Mouse (Mus musculus): ENCODE measurements around the gene Ubd. TPM values are rescaled to one million over a fixed set of nuclear protein-coding genes. Genes with fewer than 3 reads are reported as not detected.

Ubd gene
- polyA plus RNA-seq (2016; fragmentation: Nextera tagmentation; extraction: Ambion mirVana): not detected in 2 replicates

DNA sequence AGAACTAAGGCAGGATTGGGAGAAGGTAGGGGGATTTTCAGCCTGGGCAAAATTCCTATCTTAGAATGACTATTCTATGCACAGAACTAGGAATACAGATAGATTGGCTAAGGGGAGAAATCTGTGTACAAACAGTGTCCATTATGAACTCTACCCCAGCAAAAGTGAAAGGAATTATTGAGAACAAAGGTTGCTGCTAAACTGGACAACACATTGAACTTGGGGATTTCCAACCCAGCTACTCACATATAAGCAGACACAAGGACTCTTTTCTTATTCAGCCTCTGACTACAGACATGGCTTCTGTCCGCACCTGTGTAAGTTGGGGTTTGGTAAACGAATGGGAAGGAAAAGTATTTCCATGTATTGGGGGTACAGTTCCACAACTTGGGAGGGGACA, at the start of gene Ubd:
TSS of gene Ubd (plus strand) at position 237 of the 400 bp plus-strand sequence.
- Histone ChIP-seq H3K27me3 (peaks cover 39% of the 10 kb centered on the region), H3K4me1 (peaks cover 12% of the 10 kb centered on the region), H3K4me3 (replicated peaks) (no peak within 1 kb of the TSS), H3K27ac (no peak within 1 kb of the TSS), H3K9ac (no peak within 1 kb of the TSS), H3K4me2 (no peak within 1 kb of the TSS), H3K9me3 (no peaks in the 10 kb centered on the region), H3K36me3 (replicated peaks) (no peaks in the 10 kb centered on the region)
- ATAC-seq (ENCODE audit: low FRiP score): no peak
- WGBS: 77% methylated on average over 2 of the region's 2 CpGs

DNA sequence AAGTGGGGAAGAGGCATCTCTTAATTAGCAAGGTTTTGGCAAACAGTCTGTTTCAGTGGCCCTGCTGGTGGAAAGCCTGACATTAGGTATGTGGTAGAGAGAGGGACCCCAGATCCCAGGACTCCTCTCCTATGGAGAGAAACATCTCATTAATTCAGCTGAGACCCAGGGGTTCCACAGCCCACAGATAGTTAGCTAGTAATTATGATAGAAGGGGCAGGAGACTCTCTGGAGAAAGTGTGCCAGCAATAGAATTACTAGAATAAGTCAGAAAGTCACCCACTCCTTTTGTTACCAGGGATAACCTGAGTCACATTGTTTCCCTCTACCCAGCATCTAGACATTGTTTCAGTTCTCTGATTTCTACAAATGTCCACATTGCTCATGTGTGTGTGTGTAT, 32.3 kb upstream of the Ubd start, which contains the start of gene Olfr93:
TSS of gene Olfr93 (minus strand) at position 101 of the 400 bp plus-strand sequence.
- no peak within 1 kb of the TSS for H3K4me3 ChIP-seq (replicated peaks)
- H3K4me1 ChIP-seq: no peaks in the 10 kb centered on the region
- H3K9ac ChIP-seq: no peak within 1 kb of the TSS
- no peak within 1 kb of the TSS for H3K27ac ChIP-seq
- H3K36me3 ChIP-seq (replicated peaks): no peaks in the 10 kb centered on the region
- H3K27me3 ChIP-seq: no peaks in the 10 kb centered on the region
- H3K9me3 ChIP-seq: no peaks in the 10 kb centered on the region
- H3K4me2 ChIP-seq: no peak within 1 kb of the TSS
- no peak for ATAC-seq (ENCODE audit: low FRiP score)

DNA sequence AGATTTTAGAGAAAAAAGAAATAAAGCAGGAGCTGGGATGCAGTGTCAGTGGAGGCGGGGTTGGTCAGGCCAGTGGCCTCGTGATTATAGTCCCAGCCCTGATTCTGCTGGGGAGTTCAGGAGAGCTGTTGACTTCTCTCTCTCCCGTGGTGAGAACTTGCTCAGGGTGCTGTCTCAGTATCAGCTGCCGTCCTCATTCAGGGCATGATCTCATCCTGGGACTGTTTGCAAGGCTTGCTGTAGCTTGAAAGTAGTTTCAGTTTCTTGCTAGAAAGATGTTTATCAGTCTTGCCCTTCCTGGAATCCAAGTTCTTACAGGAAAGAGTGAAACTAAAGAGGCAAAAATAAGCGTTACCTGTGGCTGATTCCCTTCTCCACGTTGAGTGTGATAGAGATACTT, 8.2 kb upstream of the Ubd start:
- H3K4me3 ChIP-seq (replicated peaks): no peak overlapping the region
- no peaks in the 10 kb centered on the region for H3K27me3 ChIP-seq
- 57% methylated on average over 6 of the region's 6 CpGs for WGBS
- no peak overlapping the region for H3K27ac ChIP-seq
- H3K4me2 ChIP-seq: no peak overlapping the region
- no peak for ATAC-seq (ENCODE audit: low FRiP score)
- no peaks in the 10 kb centered on the region for H3K9me3 ChIP-seq
- no peaks in the 10 kb centered on the region for H3K4me1 ChIP-seq
- H3K9ac ChIP-seq: no peak overlapping the region
- no peaks in the 10 kb centered on the region for H3K36me3 ChIP-seq (replicated peaks)

DNA sequence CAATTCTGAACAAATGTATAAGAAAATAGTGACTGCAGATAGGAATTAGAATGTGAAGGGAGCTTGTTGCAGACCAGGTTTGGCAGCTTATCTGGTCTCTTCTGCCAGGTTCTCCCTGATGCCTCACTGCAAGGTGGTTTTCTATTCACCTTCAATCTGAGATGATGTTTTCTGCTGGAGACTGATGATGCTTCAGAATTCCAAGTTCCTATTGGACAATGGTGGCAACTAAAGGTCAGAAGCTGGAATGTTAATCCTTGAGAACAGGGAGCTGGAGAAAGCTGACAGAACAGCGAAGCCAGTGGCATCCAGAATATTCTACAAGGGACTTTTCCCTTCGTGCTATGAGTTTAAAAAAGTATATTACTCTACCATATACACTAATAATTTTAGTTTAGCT, 3.0 kb upstream of the Ubd start:
- no peak for ATAC-seq (ENCODE audit: low FRiP score)
- Histone ChIP-seq H3K36me3 (replicated peaks) (no peaks in the 10 kb centered on the region), H3K9me3 (no peaks in the 10 kb centered on the region), H3K9ac (no peak overlapping the region), H3K4me2 (no peak overlapping the region), H3K4me1 (no peaks in the 10 kb centered on the region), H3K27ac (no peak overlapping the region), H3K4me3 (replicated peaks) (no peak overlapping the region), H3K27me3 (peaks cover 10% of the 10 kb centered on the region)
- 29% methylated on average over 2 of the region's 2 CpGs for WGBS

DNA sequence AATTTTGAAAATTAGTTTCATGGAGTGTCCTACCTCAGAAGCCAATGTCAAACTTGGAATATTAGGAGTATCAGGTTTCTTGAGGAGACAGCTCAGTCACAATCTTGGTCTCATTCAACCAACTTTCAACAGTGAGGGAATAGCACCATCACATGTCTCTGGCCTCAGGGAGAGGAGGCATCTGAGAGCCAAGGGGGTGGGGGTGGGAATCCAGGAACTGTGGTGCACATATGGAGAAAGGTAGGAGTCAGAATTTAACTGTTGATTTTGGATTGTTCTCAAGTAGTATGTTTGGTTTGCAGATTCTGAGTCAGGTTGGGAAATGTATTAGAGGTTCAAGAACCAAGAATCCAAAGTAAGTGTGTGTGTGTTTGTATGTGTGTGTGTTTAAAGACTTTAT, 660 bp upstream of the Ubd start:
- H3K4me1 ChIP-seq: peaks cover 12% of the 10 kb centered on the region
- no peaks in the 10 kb centered on the region for H3K9me3 ChIP-seq
- no peaks in the 10 kb centered on the region for H3K36me3 ChIP-seq (replicated peaks)
- H3K9ac ChIP-seq: no peak overlapping the region
- H3K27me3 ChIP-seq: peaks cover 33% of the 10 kb centered on the region
- no peak for ATAC-seq (ENCODE audit: low FRiP score)
- H3K4me2 ChIP-seq: no peak overlapping the region
- H3K4me3 ChIP-seq (replicated peaks): no peak overlapping the region
- no peak overlapping the region for H3K27ac ChIP-seq

DNA sequence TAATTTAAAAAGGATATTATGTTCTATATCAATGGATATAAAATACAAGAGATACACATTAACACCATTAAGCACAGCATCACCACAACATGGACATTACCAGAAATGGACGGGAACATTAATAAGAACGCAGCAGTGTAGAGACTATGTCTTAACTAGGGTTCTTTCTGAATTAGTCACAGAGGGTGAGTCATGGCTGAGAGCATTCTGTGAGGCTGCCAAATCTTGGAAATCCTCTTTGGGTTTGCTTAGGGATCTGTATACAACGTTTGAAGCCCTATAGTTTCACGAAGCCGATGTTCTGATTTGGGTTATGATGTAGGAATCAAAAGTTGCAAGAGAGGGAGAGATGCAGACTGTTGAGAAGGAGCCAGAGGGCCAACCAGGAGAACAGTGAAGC, 1.1 kb downstream of the Ubd start:
- Histone ChIP-seq H3K9me3 (no peaks in the 10 kb centered on the region), H3K9ac (no peak overlapping the region), H3K4me1 (peaks cover 12% of the 10 kb centered on the region), H3K4me3 (replicated peaks) (no peak overlapping the region), H3K36me3 (replicated peaks) (no peaks in the 10 kb centered on the region), H3K27me3 (peaks cover 41% of the 10 kb centered on the region), H3K4me2 (no peak overlapping the region), H3K27ac (no peak overlapping the region)
- no peak for ATAC-seq (ENCODE audit: low FRiP score)
- WGBS: 96% methylated on average over 5 of the region's 5 CpGs

DNA sequence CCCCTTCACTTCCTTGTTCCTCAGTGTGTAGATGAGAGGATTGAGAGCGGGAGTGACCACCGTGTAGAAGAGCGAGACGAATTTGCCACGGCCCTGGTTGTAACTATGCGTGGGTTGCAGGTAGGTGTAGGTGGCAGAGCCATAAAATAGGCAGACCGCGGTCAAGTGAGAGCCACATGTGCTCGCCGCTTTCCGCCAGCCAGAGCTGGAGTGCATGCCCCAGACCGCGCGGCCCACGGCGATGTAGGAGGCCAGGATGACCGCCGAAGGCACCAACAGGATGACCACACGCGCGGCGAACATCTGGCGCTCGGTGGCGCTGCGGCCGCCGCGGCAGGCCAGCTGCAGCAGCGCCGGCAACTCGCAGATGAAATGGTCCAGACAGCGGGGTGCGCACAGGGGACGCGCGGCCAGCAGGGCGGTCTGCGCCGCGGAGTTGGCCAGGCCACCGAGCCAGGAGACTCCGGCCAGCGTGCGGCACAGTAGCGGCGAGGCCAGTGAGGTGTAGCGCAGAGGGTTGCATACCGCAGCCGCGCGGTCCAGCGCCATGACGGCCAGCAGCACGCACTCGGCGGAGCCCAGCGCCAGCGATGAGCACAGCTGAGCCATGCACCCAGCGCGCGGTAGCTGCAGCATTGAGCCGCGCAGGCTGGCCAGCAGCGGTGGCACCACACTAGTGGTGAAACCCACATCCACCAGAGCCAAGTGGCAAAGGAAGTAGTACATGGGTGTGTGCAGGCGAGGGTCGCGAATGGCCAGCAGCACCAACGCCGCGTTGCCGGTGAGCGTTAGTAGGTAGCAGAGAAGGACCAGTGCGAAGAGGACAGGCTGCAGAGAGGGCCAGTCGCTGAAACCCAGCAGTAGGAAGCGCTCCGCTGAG, 3.4 kb downstream of the Ubd start:
- H3K27me3 ChIP-seq: peaks cover 45% of the 10 kb centered on the region
- WGBS: under 1% methylated on average over 77 of the region's 77 CpGs
- peak overlapping the region; percentile 53 for H3K9ac ChIP-seq
- peaks cover 12% of the 10 kb centered on the region for H3K4me1 ChIP-seq
- no peak overlapping the region for H3K27ac ChIP-seq
- no peaks in the 10 kb centered on the region for H3K9me3 ChIP-seq
- ATAC-seq (ENCODE audit: low FRiP score): peak; percentile 92
- H3K4me3 ChIP-seq (replicated peaks): peak overlapping the region; percentile 59
- H3K36me3 ChIP-seq (replicated peaks): no peaks in the 10 kb centered on the region
- H3K4me2 ChIP-seq: peak overlapping the region; percentile 90

DNA sequence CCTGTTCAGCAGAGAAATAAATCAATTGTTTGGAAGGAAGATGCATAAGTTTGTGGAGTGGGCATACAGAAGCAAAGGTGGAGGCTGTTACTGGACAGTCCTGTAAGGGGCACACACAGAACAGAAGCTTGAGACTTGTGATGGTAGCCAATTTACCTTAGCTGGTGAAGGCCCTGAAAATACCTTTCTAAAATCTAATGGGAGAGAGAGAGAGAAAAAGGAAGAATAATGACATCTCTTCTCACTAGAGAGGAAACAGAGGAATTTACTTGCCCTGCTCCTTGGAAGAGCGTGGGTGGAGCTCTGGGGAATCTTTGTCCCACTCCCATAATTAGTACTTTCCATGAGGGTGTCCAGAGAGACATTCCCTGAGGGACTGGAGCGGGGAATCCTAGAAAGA, 7.2 kb downstream of the Ubd start, which contains the start of gene Olfr94:
TSS of gene Olfr94 (minus strand) at position 101 of the 400 bp plus-strand sequence.
- no peak within 1 kb of the TSS for H3K9ac ChIP-seq
- peaks cover 34% of the 10 kb centered on the region for H3K27me3 ChIP-seq
- H3K36me3 ChIP-seq (replicated peaks): no peaks in the 10 kb centered on the region
- no peak within 1 kb of the TSS for H3K4me2 ChIP-seq
- ATAC-seq (ENCODE audit: low FRiP score): no peak
- H3K4me1 ChIP-seq: peaks cover 12% of the 10 kb centered on the region
- H3K9me3 ChIP-seq: no peaks in the 10 kb centered on the region
- no peak within 1 kb of the TSS for H3K4me3 ChIP-seq (replicated peaks)
- H3K27ac ChIP-seq: no peak within 1 kb of the TSS
- WGBS: 82% methylated on average over 2 of the region's 2 CpGs

DNA sequence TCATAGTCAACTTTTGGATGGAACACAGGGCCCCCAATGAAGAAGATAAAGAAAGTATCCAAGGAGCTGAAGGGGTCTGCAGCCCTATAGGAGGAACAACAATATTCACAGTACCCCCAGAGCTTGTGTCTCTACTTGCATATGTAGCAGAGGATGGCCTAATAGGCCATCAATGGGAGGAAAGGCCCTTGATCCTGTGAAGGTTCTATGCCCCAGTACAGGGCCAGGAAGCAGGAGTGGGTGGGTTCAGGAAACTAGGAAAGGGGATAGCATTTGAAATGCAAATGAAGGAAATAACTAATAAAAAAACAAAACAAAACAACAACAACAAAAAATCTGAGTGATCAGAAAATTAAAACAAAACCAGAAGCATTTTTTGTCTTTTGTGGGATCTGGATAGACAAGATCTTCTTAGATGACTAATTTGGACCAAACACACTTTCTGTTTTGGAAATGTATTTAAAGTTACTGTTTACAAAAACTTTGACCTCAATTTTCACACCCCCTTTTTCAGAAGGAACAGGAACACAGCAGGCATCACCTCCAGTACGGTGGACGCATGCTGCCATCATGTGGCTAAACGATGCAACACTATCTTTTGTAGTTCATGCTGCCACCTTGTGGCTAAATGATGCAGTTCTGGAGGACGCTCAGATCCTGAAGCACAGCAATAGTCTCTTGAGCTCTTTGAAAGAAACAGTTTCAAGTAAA, 9.7 kb downstream of the Ubd start:
- Histone ChIP-seq H3K9ac (no peak overlapping the region), H3K4me3 (replicated peaks) (no peak overlapping the region), H3K27ac (no peak overlapping the region), H3K36me3 (replicated peaks) (no peaks in the 10 kb centered on the region), H3K4me2 (no peak overlapping the region), H3K4me1 (no peaks in the 10 kb centered on the region), H3K9me3 (no peaks in the 10 kb centered on the region), H3K27me3 (peaks cover 9% of the 10 kb centered on the region)
- peak; percentile 75 for ATAC-seq (ENCODE audit: low FRiP score)
- under 1% methylated on average over 4 of the region's 4 CpGs for WGBS

DNA sequence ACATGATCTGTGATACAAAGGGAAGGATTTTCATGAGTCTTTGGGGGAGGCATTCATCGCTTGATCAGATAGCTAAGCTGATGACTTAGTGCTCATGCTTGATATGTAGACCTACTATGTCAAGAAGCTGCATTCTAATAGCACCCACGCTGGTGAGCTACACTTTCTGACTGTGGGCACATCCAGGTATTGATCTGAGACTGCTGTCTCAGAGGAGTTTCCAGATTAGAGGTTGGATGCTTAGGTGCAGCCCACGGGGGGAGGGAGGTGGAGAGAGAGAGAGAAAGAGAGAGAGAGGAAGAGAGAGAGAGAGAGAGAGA, 10.2 kb downstream of the Ubd start:
- no peak overlapping the region for H3K9ac ChIP-seq
- H3K4me2 ChIP-seq: no peak overlapping the region
- no peak overlapping the region for H3K4me3 ChIP-seq (replicated peaks)
- H3K27me3 ChIP-seq: peaks cover 5% of the 10 kb centered on the region; the same call in 1 of the 2 replicates
- 32% methylated on average over 3 of the region's 3 CpGs for WGBS
- no peaks in the 10 kb centered on the region for H3K9me3 ChIP-seq
- H3K27ac ChIP-seq: no peak overlapping the region
- no peaks in the 10 kb centered on the region for H3K4me1 ChIP-seq
- peak; percentile 55 for ATAC-seq (ENCODE audit: low FRiP score)
- no peaks in the 10 kb centered on the region for H3K36me3 ChIP-seq (replicated peaks)

DNA sequence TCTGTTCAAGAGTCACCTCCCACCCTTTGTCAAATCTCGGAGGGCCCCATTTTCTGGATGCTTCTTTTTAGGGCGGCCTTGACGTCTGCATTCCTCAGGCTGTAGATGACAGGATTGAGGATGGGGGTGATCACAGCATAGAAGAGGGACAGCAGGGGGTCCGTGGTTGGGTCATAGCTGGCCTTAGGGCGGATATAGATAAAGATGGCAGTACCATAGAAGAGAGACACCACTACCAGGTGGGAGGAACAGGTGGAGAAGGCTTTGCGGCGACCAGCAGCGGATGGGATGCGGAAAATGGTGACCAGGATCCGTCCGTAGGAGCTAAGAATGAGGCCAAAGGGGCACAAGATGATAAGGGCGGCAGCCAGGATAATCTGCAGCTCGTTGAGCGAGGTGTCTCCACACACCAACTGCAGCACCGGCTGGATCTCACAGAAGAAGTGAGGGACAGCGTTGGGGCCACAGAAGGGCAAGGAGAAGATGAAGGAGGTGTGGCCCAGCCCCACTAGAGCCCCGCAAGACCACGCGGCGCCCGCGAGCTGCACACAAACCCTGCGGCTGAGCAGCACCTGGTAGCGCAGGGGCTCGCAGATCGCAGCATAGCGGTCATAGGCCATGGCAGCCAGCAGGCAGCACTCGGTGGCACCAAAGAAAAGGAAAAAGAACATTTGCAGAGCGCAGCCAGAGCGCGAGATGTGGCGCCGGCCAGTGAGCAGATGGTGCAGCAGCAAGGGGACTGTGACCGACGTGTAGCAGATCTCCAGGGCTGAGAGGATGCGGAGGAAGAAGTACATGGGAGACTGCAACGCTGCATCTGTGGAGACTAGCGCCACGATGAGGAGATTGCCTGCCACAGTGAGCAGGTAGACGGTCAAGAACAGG, 17.4 kb downstream of the Ubd start:
- Histone ChIP-seq H3K4me1 (peaks cover 7% of the 10 kb centered on the region), H3K9me3 (no peaks in the 10 kb centered on the region), H3K27ac (no peak overlapping the region), H3K9ac (peak overlapping the region; percentile 17), H3K4me3 (replicated peaks) (peak overlapping the region; percentile 35), H3K4me2 (peak overlapping the region; percentile 64), H3K27me3 (peaks cover 17% of the 10 kb centered on the region), H3K36me3 (replicated peaks) (no peaks in the 10 kb centered on the region)
- 21% methylated on average over 40 of the region's 40 CpGs for WGBS
- no peak for ATAC-seq (ENCODE audit: low FRiP score)

DNA sequence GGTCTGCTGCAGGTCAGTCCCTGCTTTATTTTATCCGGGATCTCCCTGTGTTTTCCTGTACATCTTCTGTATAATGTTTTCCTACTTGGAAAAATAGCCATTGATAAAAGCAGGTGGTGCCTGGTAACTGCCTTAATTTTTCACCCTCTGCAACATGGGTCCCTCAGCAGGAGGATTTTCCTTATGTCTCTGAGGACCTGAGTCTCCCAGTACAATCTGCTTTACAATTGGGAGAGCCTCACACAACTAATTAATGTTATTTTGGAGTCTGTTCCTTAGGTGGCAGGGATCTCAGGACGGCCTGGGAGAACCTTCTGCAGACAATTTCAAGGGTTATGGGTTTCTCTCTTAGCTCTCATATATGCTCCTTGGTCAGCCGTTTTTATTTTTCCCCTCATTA, 19.3 kb downstream of the Ubd start, which contains the start of gene Olfr95:
TSS of gene Olfr95 (minus strand) at position 101 of the 400 bp plus-strand sequence.
- Histone ChIP-seq H3K9ac (no peak within 1 kb of the TSS), H3K4me3 (replicated peaks) (no peak within 1 kb of the TSS), H3K36me3 (replicated peaks) (no peaks in the 10 kb centered on the region), H3K9me3 (0 out of 2 replicates have a peak, but pooled peaks cover 3% of the 10 kb centered on the region), H3K27ac (no peak within 1 kb of the TSS), H3K4me1 (peaks cover 7% of the 10 kb centered on the region), H3K27me3 (peaks cover 17% of the 10 kb centered on the region), H3K4me2 (no peak within 1 kb of the TSS)
- 82% methylated on average over 3 of the region's 3 CpGs for WGBS
- no peak for ATAC-seq (ENCODE audit: low FRiP score)

Data from forebrain, embryonic 12.5 days (tissue).